Mouse (Mus musculus) myocyte (in vitro differentiated cells): Measurements from ENCODE around the gene Susd6. TPM values are rescaled to one million over a fixed set of nuclear protein-coding genes. Genes with fewer than 3 reads are reported as not detected.

Source experiments
- H3K27me3 ChIP-seq: one replicate; pipeline ENCODE4 v1.6.1; 2011; ENCODE audit not compliant: control insufficient read depth, insufficient read depth, insufficient read length
- H3K36me3 ChIP-seq: one replicate; pipeline ENCODE4 v1.6.1; 2011; ENCODE audit not compliant: control insufficient read depth, insufficient read depth
- H3K4me2 ChIP-seq: one replicate; pipeline ENCODE4 v1.6.1; 2011; ENCODE audit warnings: low read depth, control low read depth
- H3K4me3 ChIP-seq: one replicate; pipeline ENCODE4 v1.5.1; 2011; ENCODE audit warnings: mild to moderate bottlenecking, control low read depth, moderate library complexity
- H3K79me2 ChIP-seq: one replicate; pipeline ENCODE4 v1.6.1; 2011; ENCODE audit not compliant: control insufficient read depth, insufficient read depth
- H3ac ChIP-seq: one replicate; pipeline ENCODE4 v1.6.1; 2011; ENCODE audit not compliant: control insufficient read depth, insufficient read length
- CEBPB ChIP-seq: IDR thresholded peaks from 2 replicates; pipeline ENCODE4 v1.6.1; 2011; ENCODE audit warnings: mild to moderate bottlenecking, moderate library complexity; ENCODE audit not compliant: poor library complexity, insufficient read depth, severe bottlenecking
- E2F4 ChIP-seq: IDR thresholded peaks from one replicate; pipeline ENCODE4 v1.6.1; 2011; ENCODE audit warnings: mild to moderate bottlenecking, control low read depth, moderate library complexity; ENCODE audit not compliant: insufficient read depth
- MAX ChIP-seq: IDR thresholded peaks from one replicate; pipeline ENCODE4 v1.6.1; 2011; ENCODE audit warnings: low read depth, mild to moderate bottlenecking, control low read depth
- MYOD1 ChIP-seq, 3 experiments: IDR thresholded peaks; one replicate each; pipeline ENCODE4 v1.6.1; 2011; ENCODE audit warnings: control low read depth in 2 of 3, low read depth in 2 of 3, mild to moderate bottlenecking in 2 of 3, moderate library complexity in 1 of 3; ENCODE audit not compliant: insufficient read length in 2 of 3, control insufficient read depth in 1 of 3
- MYOG ChIP-seq, 3 experiments: IDR thresholded peaks; one replicate each; pipeline ENCODE4 v1.6.1; 2011; ENCODE audit warnings: control low read depth in 2 of 3, low read depth in 2 of 3, mild to moderate bottlenecking in 2 of 3; ENCODE audit not compliant: insufficient read length in 2 of 3, control insufficient read depth in 1 of 3, insufficient read depth in 1 of 3
- POLR2A ChIP-seq: IDR thresholded peaks from one replicate; pipeline ENCODE4 v1.6.1; 2011; ENCODE audit warnings: low read depth, mild to moderate bottlenecking, control low read depth, moderate library complexity; ENCODE audit not compliant: insufficient read length
- POLR2AphosphoS2 ChIP-seq: IDR thresholded peaks from one replicate; pipeline ENCODE4 v1.6.1; 2011; ENCODE audit warnings: low read depth, control low read depth; ENCODE audit not compliant: insufficient read length
- REST ChIP-seq: IDR thresholded peaks from one replicate; pipeline ENCODE4 v1.6.1; 2011; ENCODE audit warnings: mild to moderate bottlenecking, control low read depth, moderate library complexity; ENCODE audit not compliant: insufficient read depth, insufficient read length
- SRF ChIP-seq: IDR thresholded peaks from one replicate; pipeline ENCODE4 v1.6.1; 2011; ENCODE audit warnings: low read depth; ENCODE audit not compliant: control insufficient read depth, insufficient read length
- TCF12 ChIP-seq: IDR thresholded peaks from one replicate; pipeline ENCODE4 v1.6.1; 2011; ENCODE audit warnings: mild to moderate bottlenecking, control low read depth; ENCODE audit not compliant: poor library complexity, insufficient read depth, severe bottlenecking
- TCF3 ChIP-seq: IDR thresholded peaks from one replicate; pipeline ENCODE4 v1.6.1; 2011; ENCODE audit warnings: low read depth, control low read depth; ENCODE audit not compliant: insufficient read length
- USF1 ChIP-seq: IDR thresholded peaks from one replicate; pipeline ENCODE4 v1.6.1; 2011; ENCODE audit warnings: low read depth, mild to moderate bottlenecking, control low read depth, moderate library complexity
- polyA plus RNA-seq: library from polyadenylated mRNA; unstranded; fragments of >200 nt; fragmentation: generic; extraction: Trizol; gene quantifications from one replicate; pipeline ENCODE4 v1.2.1, GENCODE M21; 2012; ENCODE audit warnings: missing spikeins

Susd6 gene
- polyA plus RNA-seq, 1 experiment: 64.0 TPM

DNA sequence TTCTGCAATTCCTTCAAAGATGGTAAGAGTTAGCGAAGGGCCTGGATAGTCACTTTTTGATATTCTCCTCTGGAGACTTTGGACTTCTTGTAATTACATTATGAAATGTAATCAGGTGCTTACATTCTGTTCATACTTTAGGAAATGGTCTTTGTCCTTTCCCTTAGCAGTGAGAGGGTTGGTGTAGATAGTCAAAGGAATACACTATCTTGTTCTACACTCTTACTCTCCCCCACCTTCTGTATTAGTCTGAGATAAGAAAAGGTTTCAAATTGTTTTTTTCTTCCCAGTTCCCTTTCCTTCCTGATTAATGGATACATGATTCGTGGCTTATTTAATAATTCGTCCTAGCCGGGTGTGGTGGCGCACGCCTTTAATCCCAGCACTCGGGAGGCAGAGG is 32.2 kb downstream of the Susd6 start:
- Histone ChIP-seq H3K4me2 (no peak overlapping the region), H3ac (no peak overlapping the region), H3K27me3 (no peaks in the 10 kb centered on the region), H3K36me3 (no peaks in the 10 kb centered on the region), H3K79me2 (peaks cover 98% of the 10 kb centered on the region), H3K4me3 (no peak overlapping the region)
- TF ChIP-seq REST (no peak), POLR2AphosphoS2 (no peak), MAX (no peak), USF1 (no peak), MYOG (IDR thresholded peaks at IDR 0.05; ENCODE audit: control insufficient read depth in 1 of 3, insufficient read depth in 1 of 3, insufficient read length in 2 of 3, low read depth in 2 of 3) (no peak)

DNA sequence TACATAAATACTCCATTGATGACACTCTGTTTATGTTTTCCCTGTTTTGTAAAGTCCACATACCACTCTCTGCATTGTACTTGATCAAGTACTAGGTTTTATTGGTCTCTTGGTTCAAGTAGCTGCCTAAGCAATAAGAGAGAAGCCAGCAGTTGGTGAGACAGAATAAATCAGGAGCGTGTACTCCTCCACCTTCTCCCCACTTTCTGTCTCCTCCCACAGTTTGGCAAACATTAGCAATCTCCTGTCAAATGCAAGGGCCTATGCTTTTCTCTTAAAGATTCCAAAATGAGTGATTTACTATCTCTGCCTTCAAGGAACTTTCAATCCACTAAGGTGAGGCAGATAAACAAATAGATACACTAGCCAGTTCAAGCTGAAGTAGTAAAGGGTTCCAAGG is 33.9 kb downstream of the Susd6 start:
- Histone ChIP-seq H3ac (no peak overlapping the region), H3K79me2 (peaks cover 98% of the 10 kb centered on the region), H3K27me3 (no peaks in the 10 kb centered on the region), H3K36me3 (peaks cover 7% of the 10 kb centered on the region), H3K4me3 (no peak overlapping the region), H3K4me2 (no peak overlapping the region)
- TF ChIP-seq MAX: no peak
- no peak for TF ChIP-seq E2F4
- TF ChIP-seq SRF: no peak
- TF ChIP-seq TCF3: no peak
- TF ChIP-seq MYOG (IDR thresholded peaks at IDR 0.05; ENCODE audit: control insufficient read depth in 1 of 3, insufficient read depth in 1 of 3, insufficient read length in 2 of 3, low read depth in 2 of 3): no peak
- no peak for TF ChIP-seq CEBPB
- no peak for TF ChIP-seq POLR2A
- TF ChIP-seq MYOD1 (IDR thresholded peaks at IDR 0.05; ENCODE audit: control insufficient read depth in 1 of 3, insufficient read length in 2 of 3, low read depth in 2 of 3): no peak
- TF ChIP-seq USF1: no peak

DNA sequence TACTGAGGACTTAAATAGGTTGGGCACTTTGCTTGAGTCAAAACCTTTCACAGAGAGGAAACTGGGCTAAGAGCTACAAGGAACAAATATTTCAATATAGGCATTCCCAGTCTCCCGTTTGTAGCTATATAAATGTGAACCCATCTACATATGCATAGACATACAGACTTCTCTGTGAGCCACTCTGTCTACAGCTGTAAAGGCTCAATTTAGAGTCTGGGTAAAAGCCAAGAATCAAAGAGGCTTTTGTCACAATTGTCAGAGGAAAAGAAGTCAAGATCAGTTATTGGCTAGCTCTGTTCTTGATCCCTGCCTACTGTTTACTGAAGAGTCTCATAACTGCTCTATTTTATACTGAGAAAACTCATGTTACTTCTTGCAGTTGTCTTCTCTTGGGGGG is 36.1 kb downstream of the Susd6 start:
- H3K36me3 ChIP-seq: peaks cover 19% of the 10 kb centered on the region
- H3K79me2 ChIP-seq: peaks cover 98% of the 10 kb centered on the region
- peak overlapping the region; percentile 7 for H3K4me2 ChIP-seq
- H3K27me3 ChIP-seq: no peaks in the 10 kb centered on the region
- H3K4me3 ChIP-seq: no peak overlapping the region
- no peak overlapping the region for H3ac ChIP-seq
- TF ChIP-seq TCF3 (no peak), CEBPB (no peak), E2F4 (no peak), USF1 (no peak), MYOD1 (IDR thresholded peaks at IDR 0.05; ENCODE audit: control insufficient read depth in 1 of 3, insufficient read length in 2 of 3, low read depth in 2 of 3) (no peak), POLR2AphosphoS2 (no peak), SRF (no peak), POLR2A (no peak), MYOG (IDR thresholded peaks at IDR 0.05; ENCODE audit: control insufficient read depth in 1 of 3, insufficient read depth in 1 of 3, insufficient read length in 2 of 3, low read depth in 2 of 3) (no peak), MAX (no peak)

DNA sequence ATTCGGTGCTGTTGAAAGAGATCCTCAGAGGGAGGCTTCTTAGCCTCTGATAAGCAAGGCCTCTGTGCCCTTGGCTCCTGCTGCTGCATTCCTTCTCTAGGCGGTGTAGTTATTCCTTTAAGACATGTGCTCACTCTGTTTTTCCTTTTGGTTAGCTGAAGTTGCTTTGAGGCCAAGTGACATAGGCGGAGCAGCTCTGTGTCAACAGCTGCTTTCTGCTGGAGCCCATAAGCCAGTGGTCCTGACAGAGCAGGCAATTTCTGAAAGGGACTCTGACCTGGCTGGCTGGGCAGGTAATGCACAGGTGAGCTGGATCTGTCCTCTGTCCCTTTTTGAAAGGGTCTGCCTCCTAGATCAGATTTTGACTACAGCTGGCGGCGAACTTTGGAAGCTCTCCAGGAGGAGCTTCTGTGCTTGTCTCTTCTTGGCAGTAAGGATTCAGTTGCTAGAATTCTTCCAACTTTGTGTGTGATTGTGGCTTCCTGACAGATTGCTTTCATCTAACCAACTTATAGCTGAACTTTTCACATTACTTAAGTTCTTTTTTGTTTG is 37.2 kb downstream of the Susd6 start:
- Histone ChIP-seq H3K27me3 (no peaks in the 10 kb centered on the region), H3K4me3 (no peak overlapping the region), H3K79me2 (peaks cover 98% of the 10 kb centered on the region), H3K36me3 (peaks cover 25% of the 10 kb centered on the region), H3ac (no peak overlapping the region), H3K4me2 (peak overlapping the region; percentile 43)
- TF ChIP-seq TCF12: peak; percentile 31
- TF ChIP-seq CEBPB: no peak
- TF ChIP-seq TCF3: no peak
- peak; percentile 13 to 86 (median 65) for TF ChIP-seq MYOD1 (IDR thresholded peaks at IDR 0.05; ENCODE audit: control insufficient read depth in 1 of 3, insufficient read length in 2 of 3, low read depth in 2 of 3)
- no peak for TF ChIP-seq MAX
- peak in 2 of 3 experiments; percentile 79 to 86 for TF ChIP-seq MYOG (IDR thresholded peaks at IDR 0.05; ENCODE audit: control insufficient read depth in 1 of 3, insufficient read depth in 1 of 3, insufficient read length in 2 of 3, low read depth in 2 of 3)

DNA sequence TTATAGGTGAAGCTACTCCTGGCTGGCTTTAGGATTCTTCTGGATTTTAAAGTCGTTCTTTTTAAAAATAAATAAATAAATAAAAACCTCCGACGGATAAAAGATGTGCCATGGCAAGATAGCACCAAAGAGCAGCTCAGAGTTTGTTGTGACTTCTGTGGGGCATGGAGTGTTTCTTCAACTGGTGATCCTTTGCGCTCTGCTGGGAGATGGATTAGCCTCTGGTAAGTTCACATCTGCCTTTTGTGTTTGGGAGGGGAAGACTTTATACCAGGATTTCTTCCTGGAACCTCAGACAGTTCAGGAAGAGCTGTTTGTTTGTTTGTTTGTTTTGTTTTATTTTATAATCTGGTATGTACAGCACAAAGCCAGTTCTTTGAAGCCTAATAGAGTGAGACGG is 37.7 kb downstream of the Susd6 start:
- no peaks in the 10 kb centered on the region for H3K27me3 ChIP-seq
- no peak overlapping the region for H3K4me2 ChIP-seq
- H3K36me3 ChIP-seq: peaks cover 25% of the 10 kb centered on the region
- H3K79me2 ChIP-seq: peaks cover 98% of the 10 kb centered on the region
- H3ac ChIP-seq: no peak overlapping the region
- no peak overlapping the region for H3K4me3 ChIP-seq
- TF ChIP-seq MYOG (IDR thresholded peaks at IDR 0.05; ENCODE audit: control insufficient read depth in 1 of 3, insufficient read depth in 1 of 3, insufficient read length in 2 of 3, low read depth in 2 of 3): no peak
- no peak for TF ChIP-seq MYOD1 (IDR thresholded peaks at IDR 0.05; ENCODE audit: control insufficient read depth in 1 of 3, insufficient read length in 2 of 3, low read depth in 2 of 3)
- no peak for TF ChIP-seq USF1
- no peak for TF ChIP-seq REST
- TF ChIP-seq CEBPB: no peak
- no peak for TF ChIP-seq TCF12
- no peak for TF ChIP-seq POLR2A
- no peak for TF ChIP-seq POLR2AphosphoS2
- no peak for TF ChIP-seq TCF3
- TF ChIP-seq MAX: no peak
